Mouse (Mus musculus) T-helper 1 cell (primary cell): ENCODE measurements at regions not wholly inside any gene's neighbourhood (a gene's known extent, or its start where the extent isn't known, plus 50 kb on each side); places are given as distances from the start of the nearest gene placed in this dataset.

Experiments
- in situ Hi-C: fragments of 300-600 bp; cut with MboI, MseI; formaldehyde crosslinking; loops from one replicate; pipeline ENCODE4 v1.15.1; 2025; ENCODE audit warnings: high pct_unique_total_duplicates

DNA sequence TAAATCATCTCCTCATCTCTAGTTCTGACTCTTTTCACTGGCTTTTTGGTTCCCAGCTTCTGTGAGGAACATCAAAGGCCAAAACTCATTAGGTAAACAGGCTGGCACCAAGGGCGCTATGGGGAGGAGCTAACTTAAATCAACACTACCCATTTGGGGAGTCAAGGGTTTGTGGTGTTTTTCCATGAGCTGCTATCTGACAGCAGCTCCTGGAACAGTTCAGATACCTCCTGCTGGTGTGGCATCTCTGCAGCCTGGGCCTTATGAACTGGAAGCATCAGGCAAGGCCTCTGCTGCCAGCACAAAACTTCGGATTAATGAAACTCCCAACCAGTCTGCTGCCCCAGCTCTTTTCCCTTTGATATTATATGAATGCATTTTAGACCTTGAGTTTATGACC is 328.8 kb downstream of the Gm11361 start:
- in situ Hi-C loops, result no loop called here

DNA sequence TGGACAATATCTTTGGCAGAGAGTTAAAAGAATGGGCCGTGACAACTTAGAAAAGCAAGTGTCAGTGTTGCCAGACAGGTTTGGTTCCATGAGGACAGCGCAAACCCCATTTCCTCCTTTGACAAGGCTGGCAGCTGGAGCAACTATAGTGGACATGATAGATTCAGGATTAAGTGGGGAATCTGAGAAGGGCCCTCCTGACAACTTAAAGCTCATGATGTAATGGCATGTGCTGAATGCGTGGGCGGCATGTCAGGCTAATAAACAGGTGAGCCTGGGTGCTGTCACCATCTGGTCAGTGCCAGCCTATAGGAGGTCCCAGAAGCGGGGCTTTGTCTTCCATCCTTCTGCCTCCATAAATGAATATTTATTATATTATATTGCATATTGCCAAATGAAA is 326.3 kb downstream of the Gm11361 start:
- in situ Hi-C loops, result no loop called here

DNA sequence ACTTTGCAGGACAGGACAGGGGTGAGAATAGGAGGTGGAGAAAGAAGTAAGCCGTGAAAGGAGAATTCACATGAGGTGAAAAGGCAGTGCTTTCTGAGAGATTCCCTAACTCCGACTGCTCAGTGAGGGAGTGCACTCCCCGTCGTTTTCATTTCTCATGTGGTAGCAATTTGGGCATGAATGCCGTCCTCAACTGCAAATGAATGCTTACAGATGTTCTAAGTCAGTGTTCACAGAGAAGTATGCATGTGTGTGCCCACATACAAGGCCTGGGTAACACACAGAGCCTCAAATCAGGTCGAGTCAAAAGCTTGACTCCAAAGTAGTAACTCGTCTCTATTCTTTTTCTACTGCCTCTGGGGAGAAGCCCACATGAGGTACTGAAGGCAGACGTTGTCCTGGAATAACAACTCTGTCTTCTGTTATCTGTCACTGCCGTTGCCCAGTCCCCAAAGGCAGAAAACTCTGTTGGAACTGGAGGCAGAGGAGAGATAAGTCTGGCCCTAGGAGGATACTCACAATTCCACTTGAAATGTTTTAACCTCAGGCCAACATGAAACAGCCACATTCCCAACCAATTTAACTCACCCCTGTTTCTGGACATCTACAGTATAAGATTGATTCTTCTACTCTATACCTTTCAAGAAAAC is 318.0 kb downstream of the Gm11361 start:
- in situ Hi-C loops, result no loop called here

DNA sequence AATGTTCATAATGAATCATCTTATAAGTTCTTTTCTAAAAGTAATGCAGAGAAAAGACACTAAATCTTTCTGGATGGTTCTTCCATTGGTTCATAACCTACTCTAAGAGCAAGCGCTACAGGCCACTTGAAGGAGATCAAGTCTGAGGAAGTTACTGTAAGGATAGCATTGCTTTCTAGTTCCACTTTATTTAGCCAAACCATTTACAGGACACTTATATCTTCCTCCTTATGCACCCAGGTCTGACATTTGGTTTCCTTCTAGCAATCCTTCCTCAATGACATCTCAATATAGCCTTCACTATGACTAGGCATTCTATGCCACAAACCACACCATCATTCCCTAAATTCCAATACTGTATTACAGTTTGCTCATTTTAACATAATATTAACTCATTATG is 316.0 kb downstream of the Gm11361 start:
- in situ Hi-C loops, result no loop called here

DNA sequence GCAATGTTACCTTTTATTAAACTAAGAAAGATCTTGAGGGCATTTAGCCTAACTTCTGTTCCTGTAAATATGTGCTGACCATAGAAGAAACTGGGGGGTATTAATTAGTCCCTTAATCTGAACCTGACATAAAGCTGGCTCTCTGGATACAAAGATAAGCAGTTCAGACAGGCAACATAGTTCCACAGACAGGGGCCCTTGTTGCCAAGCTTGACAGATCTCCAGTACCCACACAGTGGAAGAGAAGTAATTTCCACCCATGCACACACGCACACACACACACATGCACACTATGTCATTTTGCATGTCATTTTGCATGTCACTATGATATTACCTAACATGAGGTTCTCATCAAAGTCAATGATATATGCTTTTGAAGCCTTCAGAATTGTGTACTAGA is 315.1 kb downstream of the Gm11361 start:
- in situ Hi-C loops, result no loop called here

DNA sequence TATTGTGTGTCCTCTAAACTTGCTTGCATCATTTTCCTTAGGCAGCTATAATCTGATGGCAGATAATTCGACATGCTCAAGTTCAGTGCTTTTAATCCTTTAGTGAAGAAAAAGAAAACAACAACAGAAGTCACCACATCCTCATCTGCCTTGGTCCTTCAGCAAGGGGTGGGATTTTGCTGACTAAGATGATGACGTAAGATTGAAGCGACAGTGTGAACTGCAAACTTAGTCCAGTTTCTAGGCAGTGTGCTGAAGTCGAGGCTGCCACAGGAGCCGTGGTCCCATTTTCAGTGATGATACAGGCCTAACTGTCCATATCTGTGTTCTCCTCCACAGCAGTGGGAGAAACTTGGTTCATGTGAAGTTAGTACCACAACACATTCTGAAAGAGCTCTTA is 314.4 kb downstream of the Gm11361 start:
- in situ Hi-C loops, result no loop called here

DNA sequence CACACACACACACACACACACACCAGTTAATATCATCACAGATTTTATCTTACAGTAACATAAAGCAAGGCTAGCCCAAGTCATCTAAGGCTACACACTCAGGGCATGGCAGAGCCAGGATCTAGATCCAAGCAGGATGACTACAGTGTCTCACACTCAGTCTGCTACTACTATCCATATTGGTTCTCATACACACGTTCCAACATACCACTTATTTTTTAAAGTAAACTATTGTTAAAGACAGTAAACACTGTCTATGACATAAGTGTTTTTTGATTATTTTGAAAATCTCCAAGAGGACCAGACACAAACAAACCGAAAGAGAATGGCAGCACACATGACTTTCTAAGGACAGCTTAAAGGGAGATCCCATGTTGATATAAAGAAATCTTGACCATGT is 306.3 kb downstream of the Gm11361 start:
- in situ Hi-C loops, result no loop called here

DNA sequence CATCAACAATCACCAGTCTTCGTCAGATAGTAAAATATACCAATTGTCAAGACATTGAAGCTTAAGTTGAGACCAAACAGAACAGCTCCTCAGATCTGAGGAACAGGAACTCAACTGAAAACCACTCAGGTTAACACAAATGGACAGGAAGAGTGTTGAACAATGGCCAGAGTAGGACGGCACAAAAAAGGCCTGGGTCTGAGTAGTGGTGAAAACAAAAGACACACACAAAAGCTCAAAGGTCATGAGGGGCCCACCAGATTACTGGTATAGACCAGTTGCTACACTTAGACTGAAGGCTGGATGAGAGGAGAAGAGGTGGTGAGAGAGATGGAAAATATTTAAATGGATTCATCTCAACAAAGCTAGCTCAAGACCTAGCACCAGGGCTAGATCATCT is 302.8 kb downstream of the Gm11361 start:
- in situ Hi-C loops, result no loop called here

DNA sequence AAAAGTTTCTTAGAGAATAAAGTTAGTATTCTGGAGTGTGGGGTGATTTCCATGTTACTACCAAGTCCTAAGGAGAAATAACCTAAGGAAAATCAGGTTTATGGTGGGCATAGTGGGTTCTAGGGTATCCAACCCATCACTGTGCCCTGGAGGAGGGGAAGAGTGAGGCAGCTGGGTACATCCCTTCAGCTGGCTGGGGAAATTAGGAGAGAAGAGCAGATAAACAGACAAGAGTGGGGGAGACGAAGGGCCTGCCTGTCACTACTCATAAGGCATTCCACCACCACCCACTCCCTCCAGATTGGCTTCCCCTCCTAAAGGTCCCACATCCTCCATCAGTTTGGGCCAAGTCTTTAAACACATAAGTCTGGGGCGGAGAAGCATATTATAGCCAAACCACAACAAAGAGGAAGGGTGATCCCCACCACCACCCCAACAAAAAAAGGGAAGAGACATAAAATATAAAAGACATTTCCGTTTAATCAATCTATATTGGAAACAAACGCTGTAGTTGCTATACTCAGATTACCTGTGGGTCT is 299.8 kb downstream of the Gm11361 start:
- in situ Hi-C loops, result no loop called here

DNA sequence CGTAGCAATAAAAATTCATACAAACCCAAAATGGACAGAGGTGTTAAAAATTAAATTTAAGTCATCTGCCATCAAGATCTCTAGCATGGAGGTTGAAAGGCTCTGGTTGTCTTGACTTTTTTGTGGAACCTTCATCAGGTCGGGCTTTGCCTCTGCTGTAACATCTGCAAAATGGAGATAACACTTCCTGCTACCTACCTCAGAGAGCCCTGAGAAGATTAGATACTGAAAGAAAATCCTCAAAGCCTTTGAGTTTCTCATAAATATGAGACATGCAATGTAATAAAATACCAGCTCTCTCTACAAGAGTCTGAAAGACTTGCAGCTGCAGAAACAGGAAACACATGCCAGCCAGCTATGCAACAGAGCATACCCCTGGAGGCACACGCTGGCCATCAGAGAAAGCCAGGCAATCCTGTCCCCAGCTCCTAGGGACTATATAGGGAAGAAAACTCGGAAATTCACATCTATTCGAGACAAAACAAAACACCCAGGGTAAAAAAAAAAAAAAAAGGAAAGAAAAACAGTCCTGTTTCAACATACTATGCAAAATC is 299.1 kb downstream of the Gm11361 start:
- in situ Hi-C loops, result no loop called here

DNA sequence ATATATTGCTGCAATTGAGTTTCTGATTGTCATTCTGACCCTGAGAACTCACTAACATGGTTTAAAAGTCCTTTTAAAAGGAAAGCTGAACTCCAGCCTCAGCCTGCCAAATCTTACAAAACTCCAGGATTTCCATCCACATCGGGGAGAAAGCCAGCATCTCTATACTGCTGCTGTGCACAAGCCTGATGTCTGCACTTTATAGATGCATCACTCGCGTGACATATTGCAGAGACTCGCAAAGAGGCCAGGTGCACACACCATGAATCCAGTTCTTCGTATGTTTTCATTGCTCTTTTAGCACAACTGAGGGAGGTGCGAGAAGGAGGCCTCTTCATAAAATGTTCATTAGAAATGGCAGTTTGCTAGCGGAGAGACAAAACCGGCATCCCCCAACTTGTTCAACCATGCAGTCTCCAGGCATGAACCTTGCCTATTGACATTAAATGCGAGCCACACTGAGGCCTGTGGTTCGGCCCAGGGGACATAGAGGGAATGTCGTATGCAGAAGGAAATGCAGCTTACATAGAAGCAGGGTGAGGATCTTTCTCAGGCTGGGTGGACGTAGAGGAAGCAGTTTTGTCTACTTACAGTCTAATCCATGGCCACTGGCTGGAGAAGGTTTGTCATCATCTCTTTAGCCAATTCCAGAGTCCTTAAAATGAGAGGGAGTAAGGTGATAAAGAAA is 297.0 kb downstream of the Gm11361 start:
- in situ Hi-C loops, result no loop called here

DNA sequence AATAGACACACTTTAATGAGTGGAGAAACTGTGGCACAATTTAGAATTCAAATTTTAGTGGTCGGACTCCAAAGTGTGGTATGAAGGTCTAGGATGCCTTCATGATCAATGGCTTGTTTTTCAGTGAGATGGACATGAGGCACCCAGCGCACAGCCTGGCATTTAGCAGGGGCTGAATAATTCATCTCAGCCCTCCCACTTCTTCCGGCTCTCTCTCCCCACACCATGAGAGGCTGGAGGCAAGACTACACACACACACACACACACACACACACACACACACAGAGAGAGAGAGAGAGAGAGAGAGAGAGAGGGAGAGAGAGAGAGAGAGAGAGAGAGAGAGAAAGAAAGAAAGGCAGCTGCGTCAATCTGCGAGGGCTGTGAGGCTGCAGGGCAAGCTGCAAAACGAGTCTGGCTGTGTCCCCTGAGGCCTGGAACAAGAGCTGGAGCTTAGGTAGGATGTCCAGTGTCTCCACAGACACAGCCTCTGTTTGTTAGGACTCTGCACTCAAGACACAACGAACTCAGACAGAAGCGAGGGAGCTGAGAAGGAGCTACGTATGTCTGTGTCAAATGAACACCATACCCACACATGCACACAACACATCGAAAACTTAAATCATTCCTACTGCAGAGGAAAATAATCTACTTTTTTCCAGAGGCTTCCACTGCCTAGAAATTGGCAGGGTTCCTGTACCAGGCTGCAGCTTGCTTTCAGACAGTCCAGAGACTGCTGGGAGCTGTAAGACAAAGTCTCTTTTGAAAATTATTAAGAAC is 295.8 kb downstream of the Gm11361 start:
- in situ Hi-C loops, result no loop called here

DNA sequence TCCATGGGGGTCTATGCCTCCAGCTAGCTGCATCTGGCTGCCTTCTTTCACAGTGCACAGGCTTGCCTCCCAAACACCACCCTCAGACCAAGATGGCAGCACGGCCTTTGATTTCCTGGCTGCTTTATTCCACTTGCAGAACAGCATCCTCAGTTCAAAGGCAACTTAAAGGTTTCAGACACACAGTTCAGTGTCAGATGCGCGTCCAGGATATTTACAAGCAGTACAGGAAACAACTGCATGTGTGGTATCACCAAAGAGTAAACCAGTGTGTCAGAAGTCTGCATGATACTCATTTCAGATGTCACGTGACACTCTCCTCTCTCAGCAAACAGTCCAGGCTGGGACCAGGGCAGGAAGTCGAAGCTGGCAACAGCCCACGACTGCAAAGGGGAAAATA is 294.2 kb downstream of the Gm11361 start:
- in situ Hi-C loops, result no loop called here

DNA sequence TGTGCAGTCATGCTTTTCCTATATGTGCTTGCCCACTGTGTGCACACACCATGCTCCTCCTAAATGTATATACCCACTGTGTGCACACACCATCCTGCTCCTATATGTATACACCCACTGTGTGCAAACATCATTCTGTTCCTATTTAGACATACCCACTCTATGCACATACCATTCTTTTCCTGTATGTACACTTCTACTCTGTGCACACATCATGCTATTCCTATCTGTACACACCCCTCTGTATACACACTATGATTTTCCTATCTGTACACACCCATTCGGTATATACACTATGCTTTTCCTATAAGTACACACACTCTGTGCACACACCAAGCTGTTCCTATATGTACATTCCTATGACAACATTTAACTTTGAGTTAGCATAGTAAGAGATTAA is 288.5 kb downstream of the Gm11361 start:
- in situ Hi-C loops, result no loop called here

DNA sequence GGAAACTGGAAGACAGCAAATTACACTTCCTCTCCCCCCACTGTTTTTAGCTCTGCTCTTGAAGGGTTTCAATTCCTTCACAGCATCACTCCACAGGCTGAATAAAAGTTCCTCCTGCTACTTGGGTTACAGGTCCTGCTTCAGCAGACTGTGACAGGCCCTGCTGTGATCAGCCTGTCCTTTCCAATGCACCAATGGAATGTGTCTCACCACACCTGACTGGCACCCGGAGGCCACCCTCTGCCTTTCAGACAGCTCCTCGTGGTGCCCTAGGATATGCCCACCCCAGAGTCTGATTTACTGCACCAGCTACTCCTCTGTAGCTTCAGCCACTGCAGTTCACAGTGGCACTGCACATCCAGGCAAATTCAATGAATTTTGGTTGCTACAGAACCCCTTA is 288.0 kb downstream of the Gm11361 start:
- in situ Hi-C loops, result no loop called here

DNA sequence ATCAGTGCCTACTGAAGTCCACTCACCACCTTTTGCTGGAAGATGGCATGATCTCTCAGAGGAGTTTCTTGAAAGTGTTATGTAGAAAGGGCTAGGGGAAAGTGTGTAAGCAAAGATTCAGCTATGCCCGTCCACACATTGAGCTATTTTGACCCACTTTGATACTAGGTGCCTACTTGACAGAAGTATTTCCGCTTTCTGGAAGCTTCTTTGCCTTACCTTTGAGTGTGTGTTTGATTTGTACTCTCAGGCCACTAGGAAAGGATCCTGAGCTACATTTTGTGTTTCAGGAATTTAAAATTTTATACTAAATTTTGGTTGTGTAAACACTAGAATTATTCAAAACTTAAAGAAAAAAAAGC is 287.5 kb downstream of the Gm11361 start:
- in situ Hi-C loops, result no loop called here

DNA sequence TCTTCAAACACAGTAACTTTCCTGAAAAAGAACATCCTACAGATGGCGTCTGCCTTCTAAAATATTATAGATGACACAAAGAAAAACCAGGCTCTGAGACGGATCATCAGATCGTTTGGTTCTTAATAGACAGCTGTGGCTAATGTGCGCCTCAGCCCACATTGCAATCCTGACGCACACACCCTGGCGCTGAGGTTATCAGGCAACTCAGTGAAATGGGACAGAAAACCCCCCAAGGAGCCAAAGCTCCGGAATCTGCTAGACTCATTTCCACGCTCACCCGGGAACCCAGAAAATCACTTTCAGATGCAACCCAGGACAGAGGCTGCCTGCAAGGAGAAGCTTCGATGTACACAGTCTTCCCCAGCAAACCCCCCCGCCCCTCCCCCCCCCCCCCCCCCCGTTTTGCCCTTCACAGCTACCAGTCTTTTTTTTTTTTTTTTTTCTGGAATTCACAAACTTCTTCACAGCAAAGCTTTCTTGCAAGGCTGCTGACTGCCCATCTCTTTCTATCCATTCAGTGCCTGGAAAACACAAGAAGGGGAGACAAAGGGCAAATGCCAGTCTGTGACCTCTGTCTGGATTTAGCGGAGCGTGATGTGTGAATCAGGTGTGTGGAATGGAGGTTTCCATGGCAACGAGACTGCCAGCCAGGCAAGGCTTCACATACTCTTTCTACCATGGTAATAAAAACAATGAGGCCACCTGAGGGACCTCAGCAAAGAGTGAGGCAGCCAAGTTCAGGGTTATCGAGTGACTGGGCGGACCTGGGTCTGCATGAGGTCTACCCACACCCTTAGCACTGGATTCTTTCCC is 286.9 kb downstream of the Gm11361 start:
- in situ Hi-C loops, result no loop called here

DNA sequence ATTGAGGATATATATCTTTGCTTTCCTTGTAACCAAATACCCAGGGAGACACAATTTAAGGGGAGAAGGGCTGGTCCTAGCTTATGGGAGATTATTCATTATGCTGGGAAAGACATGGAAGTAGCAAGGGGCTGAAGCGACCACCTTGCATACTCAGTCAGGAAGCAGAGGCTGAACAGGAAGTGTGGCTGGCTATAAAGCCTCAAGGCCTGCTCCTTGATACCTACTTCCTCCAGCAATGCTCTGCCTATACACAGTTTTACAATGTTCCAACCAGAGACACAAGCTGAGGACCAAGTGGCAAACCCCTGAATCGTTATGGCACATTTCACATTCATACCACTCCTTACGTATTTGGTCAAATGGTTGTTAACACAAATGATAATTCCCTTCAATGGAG is 284.3 kb downstream of the Gm11361 start:
- in situ Hi-C loops, result no loop called here

DNA sequence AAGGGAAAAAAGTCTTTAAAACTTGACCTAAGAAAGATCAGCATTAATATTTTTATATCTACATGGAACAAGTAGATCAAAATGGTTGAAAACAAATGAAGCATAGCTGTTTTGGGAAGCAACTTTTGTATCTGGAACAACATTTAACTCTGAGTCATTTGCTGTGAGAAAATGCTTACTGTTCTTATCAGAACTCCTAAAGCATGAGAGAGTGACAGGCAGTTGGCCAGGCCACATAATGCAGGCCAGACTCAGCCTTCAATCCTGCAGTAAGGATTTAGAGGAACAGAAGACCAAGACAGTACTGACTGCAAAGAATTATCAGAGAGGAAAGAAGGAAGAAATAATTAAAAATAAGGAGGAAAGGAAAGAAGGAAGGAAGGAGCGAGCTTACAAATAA is 275.8 kb downstream of the Gm11361 start:
- in situ Hi-C loops, result loop anchor here (10.0 kb wide), 1 partner anchor 252 kb away; no protein-coding TSS in a partner anchor

DNA sequence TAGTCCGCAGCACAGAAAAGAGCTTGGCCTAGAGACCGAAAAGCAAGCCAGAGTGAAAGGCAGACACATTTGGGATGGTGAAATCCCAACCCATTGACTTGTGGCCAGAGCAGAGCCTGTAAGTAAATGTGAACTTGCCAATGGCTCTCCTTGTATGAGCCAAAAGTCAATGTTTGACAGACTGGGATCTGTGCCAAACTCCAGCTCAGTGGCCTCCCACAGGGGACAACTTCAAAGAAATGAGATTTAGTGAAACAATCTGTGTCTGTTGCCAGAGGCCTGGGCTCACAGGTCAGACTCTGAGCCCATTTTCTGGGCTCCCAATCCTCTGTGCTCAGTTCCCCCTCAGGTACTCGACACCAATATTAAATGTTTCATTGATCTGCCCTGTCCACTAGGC is 274.9 kb downstream of the Gm11361 start:
- in situ Hi-C loops, result loop anchor here (10.0 kb wide), 1 partner anchor 253 kb away; no protein-coding TSS in a partner anchor

DNA sequence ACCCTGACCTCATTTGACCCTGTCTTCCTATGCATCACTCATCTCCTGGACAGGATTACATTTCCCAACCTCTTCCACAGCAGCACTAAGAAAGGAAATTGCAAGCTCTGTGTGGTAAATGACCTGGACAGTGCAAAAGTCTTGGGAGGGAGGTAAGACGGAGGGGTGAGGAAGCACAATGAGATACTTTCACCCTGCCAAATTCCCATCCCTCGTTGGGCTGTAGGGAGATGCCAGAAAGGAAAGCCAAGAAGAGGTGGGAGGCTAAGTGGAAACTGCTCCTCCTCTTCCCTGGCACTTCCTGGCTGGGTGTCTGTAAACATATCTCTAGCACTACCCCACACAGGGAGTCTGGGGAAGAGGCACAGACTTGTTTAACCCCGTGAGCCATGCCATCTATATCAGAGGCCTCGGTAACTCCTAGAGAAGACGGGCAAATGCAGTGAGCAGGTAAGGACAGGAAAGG is 274.2 kb downstream of the Gm11361 start:
- in situ Hi-C loops, result loop anchor here (10.0 kb wide), 1 partner anchor 253 kb away; no protein-coding TSS in a partner anchor
